Mouse (Mus musculus) ES-E14 (cell line): ENCODE results near the gene Mta1. TPM values are rescaled to one million over a fixed set of nuclear protein-coding genes. Genes with fewer than 3 reads are reported as not detected.

Experiments used
- DNase-seq: peaks from one replicate; pipeline ENCODE4 v3.0.0-alpha.2; 2013; ENCODE audit warnings: low read depth, low spot score
- H3K27ac ChIP-seq: 2 replicates; pipeline ENCODE4 v1.5.1; 2012; ENCODE audit warnings: low read depth, mild to moderate bottlenecking, low read length, moderate library complexity, mixed read lengths; ENCODE audit not compliant: poor library complexity, insufficient read depth, severe bottlenecking
- H3K36me3 ChIP-seq: 2 replicates; pipeline ENCODE4 v1.6.1; 2012; ENCODE audit warnings: mild to moderate bottlenecking, low read length, moderate library complexity, mixed read lengths; ENCODE audit not compliant: control insufficient read depth, poor library complexity, insufficient read depth, severe bottlenecking
- H3K4me1 ChIP-seq, 2 experiments: fragments of 150-350 bp in 1 of 2; sonication (generic) in 1 of 2; 2 replicates each; pipeline ENCODE4 v1.6.1; 2012; ENCODE audit warnings: low read length in 2 of 2, mild to moderate bottlenecking in 1 of 2, mixed read lengths in 1 of 2; ENCODE audit not compliant: control insufficient read depth in 2 of 2, insufficient read depth in 2 of 2, poor library complexity in 1 of 2
- H3K4me3 ChIP-seq, 2 experiments: fragments of 150-350 bp in 1 of 2; sonication (generic) in 1 of 2; 2 replicates each; pipeline ENCODE4 v1.5.1; 2012; ENCODE audit warnings: low read length in 2 of 2, low read depth in 1 of 2, mild to moderate bottlenecking in 1 of 2, mixed read lengths in 1 of 2; ENCODE audit not compliant: insufficient read depth in 1 of 2, poor library complexity in 1 of 2, severe bottlenecking in 1 of 2
- H3K9ac ChIP-seq: 2 replicates; pipeline ENCODE4 v1.6.1; 2012; ENCODE audit warnings: low read depth, mild to moderate bottlenecking, low read length, mixed read lengths; ENCODE audit not compliant: poor library complexity, insufficient read depth, severe bottlenecking
- H3K9me3 ChIP-seq: fragments of 150-350 bp; sonication (generic); 2 replicates; pipeline ENCODE4 v1.6.1; 2012; ENCODE audit warnings: low read depth, mild to moderate bottlenecking, low read length; ENCODE audit not compliant: control insufficient read depth, insufficient read depth
- CHD2 ChIP-seq: IDR thresholded peaks from 2 replicates; pipeline ENCODE4 v1.6.1; 2014; ENCODE audit warnings: mild to moderate bottlenecking, low read depth, low read length, inconsistent platforms
- HCFC1 ChIP-seq: IDR thresholded peaks from 2 replicates; pipeline ENCODE4 v1.6.1; 2012; ENCODE audit warnings: low read length, inconsistent platforms, borderline replicate concordance; ENCODE audit not compliant: insufficient read depth
- MAFK ChIP-seq: IDR thresholded peaks from 2 replicates; pipeline ENCODE4 v1.6.1; 2014; ENCODE audit warnings: mild to moderate bottlenecking, low read depth, low read length, inconsistent platforms; ENCODE audit not compliant: insufficient read depth
- ZC3H11A ChIP-seq: IDR thresholded peaks from 2 replicates; pipeline ENCODE4 v1.6.1; 2012; ENCODE audit warnings: low read depth, mild to moderate bottlenecking, inconsistent platforms, low read length, borderline replicate concordance
- ZNF384 ChIP-seq: IDR thresholded peaks from 2 replicates; pipeline ENCODE4 v1.6.1; 2012; ENCODE audit warnings: low read depth, low read length, inconsistent platforms
- in situ Hi-C, 2 experiments: fragments of 600-800 bp; cut with MboI; formaldehyde crosslinking; loops; one replicate each; pipeline ENCODE4 v1.15.1; 2025; ENCODE audit warnings: low sequenced_read_pairs in 2 of 2, inconsistent platforms in 1 of 2; ENCODE audit not compliant: unreplicated experiment in 2 of 2
- total RNA-seq: library from RNA; depleted of rRNA; stranded (reverse); fragments of 300-350 nt; gene quantifications from 2 replicates; pipeline ENCODE4 v1.2.3, GENCODE M21; 2012

The Mta1 gene
- total RNA-seq, 1 experiment, result 30.3 TPM

DNA sequence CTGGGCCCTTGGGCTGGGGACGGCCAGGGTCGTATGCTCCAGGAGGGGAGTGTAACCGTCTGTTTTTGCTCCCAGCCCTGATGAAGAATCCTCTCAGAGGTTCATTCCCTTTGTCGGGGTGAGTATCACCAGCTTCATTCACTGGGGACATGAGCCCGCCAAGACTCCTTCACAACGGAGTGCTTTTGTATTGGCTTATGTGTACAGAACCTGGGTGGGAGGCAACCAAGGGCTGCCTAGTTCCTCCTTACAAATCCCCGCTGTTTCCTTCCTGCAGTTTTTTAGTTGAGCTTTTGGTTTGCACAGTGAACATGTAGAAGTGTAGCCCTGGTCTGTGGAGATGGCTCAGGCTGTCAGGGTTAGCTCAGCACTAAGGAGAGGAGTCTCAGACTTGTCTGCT lies 30.1 kb upstream of the Mta1 start:
- H3K4me1 ChIP-seq, result peaks cover 0 to 4% of the 10 kb centered on the region in 2 experiments; a peak in 1 of 4 replicates
- in situ Hi-C loops, result no loop called here
- H3K4me3 ChIP-seq, result no peak overlapping the region
- TF ChIP-seq HCFC1 (no peak), MAFK (no peak), CHD2 (no peak), ZC3H11A (no peak), ZNF384 (no peak)
- no peak overlapping the region for H3K9ac ChIP-seq
- no peak overlapping the region for H3K27ac ChIP-seq
- H3K36me3 ChIP-seq, result peaks cover 18% of the 10 kb centered on the region; the same call in 1 of the 2 replicates
- H3K9me3 ChIP-seq, result no peaks in the 10 kb centered on the region
- no peak for DNase-seq

- in situ Hi-C loops, result no loop called here
- TF ChIP-seq ZC3H11A (no peak), CHD2 (no peak), MAFK (no peak), ZNF384 (no peak), HCFC1 (no peak)
- peaks cover 16% of the 10 kb centered on the region; the same call in 1 of the 2 replicates for H3K36me3 ChIP-seq
- no peak overlapping the region for H3K9ac ChIP-seq
- no peak overlapping the region for H3K27ac ChIP-seq
- no peak for DNase-seq
- H3K9me3 ChIP-seq, result no peaks in the 10 kb centered on the region
- H3K4me3 ChIP-seq, result no peak overlapping the region
- H3K4me1 ChIP-seq, result peaks cover 0 to 13% of the 10 kb centered on the region in 2 experiments; a peak in 2 of 4 replicates
Measured at GRCm38 (mm10) chr12:113069389-113069788, 28.7 kb upstream of the Mta1 start.

DNA sequence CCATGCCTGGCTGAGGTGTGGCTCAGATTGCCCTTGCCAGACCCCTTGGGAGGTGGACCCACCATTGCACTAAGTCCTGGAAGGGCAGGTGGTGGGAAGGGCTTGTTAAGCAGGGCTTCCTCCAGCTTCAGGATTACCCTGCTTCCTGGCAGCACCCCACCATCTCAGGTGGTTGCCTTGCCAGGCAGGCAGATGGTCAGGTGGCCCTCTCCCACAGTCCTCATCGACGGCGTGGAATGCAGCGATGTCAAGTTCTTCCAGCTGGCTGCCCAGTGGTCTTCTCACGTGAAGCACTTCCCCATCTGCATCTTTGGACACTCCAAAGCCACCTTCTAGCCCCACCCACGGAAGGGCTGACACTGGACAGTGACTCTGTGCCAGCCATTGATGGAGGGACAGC lies 26.8 kb upstream of the Mta1 start:
- no peaks in the 10 kb centered on the region for H3K9me3 ChIP-seq
- H3K4me1 ChIP-seq, result peaks cover 0 to 19% of the 10 kb centered on the region in 2 experiments; a peak in 2 of 4 replicates
- no peak for DNase-seq
- H3K36me3 ChIP-seq, result peaks cover 16% of the 10 kb centered on the region; the same call in 1 of the 2 replicates
- H3K9ac ChIP-seq, result no peak overlapping the region
- H3K4me3 ChIP-seq, result no peak overlapping the region
- no peak overlapping the region for H3K27ac ChIP-seq
- in situ Hi-C loops, result no loop called here
- TF ChIP-seq ZC3H11A, result no peak
- no peak for TF ChIP-seq ZNF384
- no peak for TF ChIP-seq MAFK
- no peak for TF ChIP-seq HCFC1
- TF ChIP-seq CHD2, result no peak

- Histone ChIP-seq H3K4me1 (peaks cover 0 to 19% of the 10 kb centered on the region in 2 experiments; a peak in 2 of 4 replicates), H3K4me3 (no peak overlapping the region), H3K9ac (no peak overlapping the region), H3K27ac (no peak overlapping the region), H3K9me3 (no peaks in the 10 kb centered on the region), H3K36me3 (peaks cover 16% of the 10 kb centered on the region; the same call in 1 of the 2 replicates)
- TF ChIP-seq ZNF384 (no peak), MAFK (no peak), ZC3H11A (no peak), CHD2 (no peak), HCFC1 (no peak)
- no peak for DNase-seq
- in situ Hi-C loops, result no loop called here
Measured at GRCm38 (mm10) chr12:113071827-113072226, 26.3 kb upstream of the Mta1 start.
